Mouse (Mus musculus): Measurements from ENCODE around the gene Vps35l.

- TF ChIP-seq POLR2AphosphoS5 (IDR thresholded peaks at IDR 0.05; ENCODE audit: insufficient replicate concordance, low read depth, low read length): no peak
- no peak for TF ChIP-seq TAL1 (conservative IDR thresholded peaks at IDR 0.05; ENCODE audit: low read depth, low read length)
Measured at GRCm38 (mm10) chr7:118773027-118773426, 33.0 kb downstream of the Vps35l start.

Data from G1E (cell line).